11 mouse cellular contexts compared by ENCODE assay signal in the genomic region with DNA sequence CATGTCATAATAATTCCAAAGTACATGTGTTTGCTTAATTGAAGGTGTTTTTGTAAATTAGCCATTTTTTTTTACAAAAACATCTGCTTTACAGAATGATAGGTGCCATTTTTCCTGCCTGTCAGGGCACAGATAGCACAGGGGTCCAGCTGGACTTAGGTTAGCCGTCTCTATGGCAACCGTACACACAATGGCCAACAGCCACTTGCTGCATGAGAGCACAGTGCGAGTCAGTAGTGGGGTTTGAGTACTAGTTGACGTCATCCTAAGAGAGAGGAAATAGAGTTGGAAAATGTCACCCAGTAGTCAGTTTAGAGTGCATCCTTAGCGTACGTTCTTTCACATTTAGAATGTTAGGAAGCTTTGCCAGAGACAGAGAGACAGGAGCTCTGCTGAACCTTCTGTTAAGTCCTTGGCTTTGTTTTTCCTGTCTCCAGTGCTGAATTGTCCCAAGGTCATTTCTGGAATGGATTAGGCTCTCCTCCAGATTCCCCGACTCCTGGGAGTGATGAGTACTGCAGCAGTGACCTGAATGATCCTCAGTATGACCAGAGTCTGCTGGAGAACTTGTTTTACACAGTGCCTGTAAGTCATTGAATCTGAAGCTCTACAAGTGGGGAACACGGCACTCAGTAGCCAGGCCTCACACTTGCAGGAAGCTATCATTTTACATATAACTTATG. TPM values are rescaled to one million over a fixed set of nuclear protein-coding genes. Genes with fewer than 3 reads are reported as not detected.
DNase-seq lines count a peak whose midpoint lies in the region; ATAC-seq and TF ChIP-seq lines count a peak whose summit lies in the region.
"Had no signal": no experiment of that assay in that cellular context is flagged by ENCODE, and none has a peak within 500 bp of the region (broad histone marks: within the 10 kb centered on the region; RNA-seq: fewer than 3 reads in every experiment).

No protein-coding gene starts in this region.

- ATAC-seq in forebrain, postnatal 0 days, result peak; percentile 72
- no peak for ATAC-seq in forebrain, embryonic 16.5 days
- ATAC-seq in neural tube, embryonic 11.5 days (ENCODE audit: insufficient read depth, low FRiP score, low TSS enrichment), result peak; percentile 79; the same call in 1 of the 2 replicates
- ATAC-seq in neural tube, embryonic 15.5 days (ENCODE audit: low FRiP score), result no peak
- no peak for ATAC-seq in heart, embryonic 13.5 days (ENCODE audit: extremely low read depth, insufficient number of reproducible peaks, low FRiP score, low TSS enrichment)
- ATAC-seq: CD4-positive, CD25-positive, alpha-beta regulatory T cell, adult 4 months; liver, postnatal 0 days had no signal

- TF ChIP-seq CTCF in forebrain, postnatal 0 days (IDR thresholded peaks at IDR 0.05; ENCODE audit: low read depth), result no peak

- no peak overlapping the region for H3K4me3 ChIP-seq in forebrain, postnatal 0 days (ENCODE audit: low read depth, low read length)
- no peak overlapping the region for H3K4me3 ChIP-seq in forebrain, embryonic 16.5 days (replicated peaks; ENCODE audit: low read length)
- H3K4me3 ChIP-seq in neural tube, embryonic 11.5 days (ENCODE audit: low read depth, low read length), result no peak overlapping the region
- H3K4me3 ChIP-seq in neural tube, embryonic 15.5 days (replicated peaks), result no peak overlapping the region
- no peak overlapping the region for H3K4me3 ChIP-seq in heart, embryonic 13.5 days
- H3K4me3 ChIP-seq: erythroblast, embryonic 14.5 days had no signal

- H3K9me3 ChIP-seq in forebrain, postnatal 0 days (ENCODE audit: low read length), result no peaks in the 10 kb centered on the region
- H3K9me3 ChIP-seq in forebrain, embryonic 16.5 days (ENCODE audit: control insufficient read depth, low read length), result no peaks in the 10 kb centered on the region
- H3K9me3 ChIP-seq in neural tube, embryonic 11.5 days (ENCODE audit: control insufficient read depth, low read length), result no peaks in the 10 kb centered on the region
- no peaks in the 10 kb centered on the region for H3K9me3 ChIP-seq in neural tube, embryonic 15.5 days (replicated peaks)
- no peaks in the 10 kb centered on the region for H3K9me3 ChIP-seq in heart, embryonic 13.5 days

- no peak overlapping the region for H3K4me2 ChIP-seq in forebrain, postnatal 0 days (ENCODE audit: low read depth)
- no peak overlapping the region for H3K4me2 ChIP-seq in forebrain, embryonic 16.5 days (ENCODE audit: low read length)
- no peak overlapping the region for H3K4me2 ChIP-seq in neural tube, embryonic 11.5 days (ENCODE audit: low read depth)
- H3K4me2 ChIP-seq in neural tube, embryonic 15.5 days, result no peak overlapping the region
- peak overlapping the region; percentile 5; the same call in 1 of the 2 replicates for H3K4me2 ChIP-seq in heart, embryonic 13.5 days

- WGBS in forebrain, postnatal 0 days, result 48% methylated on average over 8 of the region's 8 CpGs
- 53% methylated on average over 8 of the region's 8 CpGs for WGBS in forebrain, embryonic 16.5 days
- WGBS in neural tube, embryonic 11.5 days, result 66% methylated on average over 8 of the region's 8 CpGs
- WGBS in neural tube, embryonic 15.5 days, result 42% methylated on average over 8 of the region's 8 CpGs
- WGBS in heart, embryonic 13.5 days, result 46% methylated on average over 8 of the region's 8 CpGs

- intact Hi-C loops in left cerebral cortex, postnatal 36 days (cut with DNase I), result no loop called here

- DNase-seq in forebrain, postnatal 0 days, result peak; percentile 2
- peak; percentile 35 for DNase-seq in neural tube, embryonic 11.5 days (ENCODE audit: low spot score)
- DNase-seq in retina, postnatal 1 day, result peak; percentile 47
- no peak for DNase-seq in left cerebral cortex, postnatal 36 days (ENCODE audit: low spot score in 2 of 2)
- no peak for DNase-seq in MN1 (ENCODE audit: low spot score)
- DNase-seq: liver, postnatal 0 days had no signal

- no peak overlapping the region for H3K9ac ChIP-seq in forebrain, postnatal 0 days
- H3K9ac ChIP-seq in forebrain, embryonic 16.5 days (replicated peaks; ENCODE audit: low read depth, low read length), result no peak overlapping the region
- H3K9ac ChIP-seq in neural tube, embryonic 11.5 days (ENCODE audit: low read length), result no peak overlapping the region
- no peak overlapping the region for H3K9ac ChIP-seq in neural tube, embryonic 15.5 days (replicated peaks)
- H3K9ac ChIP-seq in heart, embryonic 13.5 days, result 0 out of 2 replicates have a peak overlapping the region, but pooled peaks have one; percentile 6
- H3K9ac ChIP-seq: liver, postnatal 0 days had no signal

- H3K27ac ChIP-seq in forebrain, postnatal 0 days (ENCODE audit: low read depth, low read length), result no peak overlapping the region
- H3K27ac ChIP-seq in forebrain, embryonic 16.5 days (ENCODE audit: low read length), result no peak overlapping the region
- no peak overlapping the region for H3K27ac ChIP-seq in neural tube, embryonic 11.5 days (ENCODE audit: low read depth, low read length)
- H3K27ac ChIP-seq in neural tube, embryonic 15.5 days (replicated peaks), result no peak overlapping the region
- H3K27ac ChIP-seq in heart, embryonic 13.5 days (replicated peaks), result peak overlapping the region; percentile 43; the same call in 1 of the 2 replicates

- H3K27me3 ChIP-seq in forebrain, postnatal 0 days (ENCODE audit: insufficient read depth, low read length), result no peaks in the 10 kb centered on the region
- no peaks in the 10 kb centered on the region for H3K27me3 ChIP-seq in forebrain, embryonic 16.5 days (replicated peaks; ENCODE audit: control insufficient read depth, insufficient read depth, low read length)
- no peaks in the 10 kb centered on the region for H3K27me3 ChIP-seq in neural tube, embryonic 11.5 days (ENCODE audit: control insufficient read depth, insufficient read depth, low read length)
- no peaks in the 10 kb centered on the region for H3K27me3 ChIP-seq in neural tube, embryonic 15.5 days (replicated peaks)
- no peaks in the 10 kb centered on the region for H3K27me3 ChIP-seq in heart, embryonic 13.5 days (replicated peaks)

- H3K36me3 ChIP-seq in forebrain, postnatal 0 days (ENCODE audit: insufficient read depth), result peaks cover 30% of the 10 kb centered on the region
- peaks cover 16% of the 10 kb centered on the region; the same call in 1 of the 2 replicates for H3K36me3 ChIP-seq in forebrain, embryonic 16.5 days (ENCODE audit: control insufficient read depth, insufficient read depth)
- peaks cover 6% of the 10 kb centered on the region for H3K36me3 ChIP-seq in neural tube, embryonic 11.5 days (ENCODE audit: control insufficient read depth, insufficient read depth, low read length)
- H3K36me3 ChIP-seq in neural tube, embryonic 15.5 days, result peaks cover 40% of the 10 kb centered on the region
- peaks cover 78% of the 10 kb centered on the region for H3K36me3 ChIP-seq in heart, embryonic 13.5 days

- H3K4me1 ChIP-seq in forebrain, postnatal 0 days (ENCODE audit: insufficient read depth), result no peaks in the 10 kb centered on the region
- no peaks in the 10 kb centered on the region for H3K4me1 ChIP-seq in forebrain, embryonic 16.5 days (replicated peaks; ENCODE audit: control insufficient read depth, insufficient read depth, low read length)
- no peaks in the 10 kb centered on the region for H3K4me1 ChIP-seq in neural tube, embryonic 11.5 days (ENCODE audit: control insufficient read depth, insufficient read depth, low read length)
- H3K4me1 ChIP-seq in neural tube, embryonic 15.5 days, result no peaks in the 10 kb centered on the region
- peaks cover 10% of the 10 kb centered on the region for H3K4me1 ChIP-seq in heart, embryonic 13.5 days

RNA-seq across cellular contexts. Expression of a gene that starts 27.3 kb away (rescaled TPM):
- total RNA-seq in forebrain, postnatal 0 days (2014; rRNA removed), result 114 and 122 TPM in 2 replicates
- 142 and 155 TPM in 2 replicates for polyA plus RNA-seq in forebrain, postnatal 0 days (2015; fragmentation: Nextera tagmentation; extraction: Ambion mirVana)
- 157 and 158 TPM in 2 replicates for polyA plus RNA-seq in forebrain, embryonic 16.5 days (2015; fragmentation: Nextera tagmentation; extraction: Ambion mirVana)
- 116 and 124 TPM in 2 replicates for polyA plus RNA-seq in neural tube, embryonic 11.5 days (2014; fragmentation: Nextera tagmentation; extraction: Ambion mirVana)
- polyA plus RNA-seq in neural tube, embryonic 15.5 days (2015; fragmentation: Nextera tagmentation; extraction: Ambion mirVana), result 142 and 165 TPM in 2 replicates
- polyA plus RNA-seq in heart, embryonic 13.5 days (2015; fragmentation: Nextera tagmentation; extraction: Ambion mirVana), result 50.2 and 56.6 TPM in 2 replicates
- 100 to 1,000 TPM; 204 to 224 TPM for total RNA-seq in left cerebral cortex, postnatal 36 days (2021)

RNA-seq across cellular contexts. Expression of a gene that starts 27.3 kb away (rescaled TPM):
- total RNA-seq in forebrain, postnatal 0 days (2014; rRNA removed), result 20.1 and 21.8 TPM in 2 replicates
- polyA plus RNA-seq in forebrain, postnatal 0 days (2015; fragmentation: Nextera tagmentation; extraction: Ambion mirVana), result 5.9 and 8.9 TPM in 2 replicates
- 28.9 and 29.1 TPM in 2 replicates for polyA plus RNA-seq in forebrain, embryonic 16.5 days (2015; fragmentation: Nextera tagmentation; extraction: Ambion mirVana)
- polyA plus RNA-seq in neural tube, embryonic 11.5 days (2014; fragmentation: Nextera tagmentation; extraction: Ambion mirVana), result 34.2 and 42.3 TPM in 2 replicates
- 15.9 and 17.0 TPM in 2 replicates for polyA plus RNA-seq in neural tube, embryonic 15.5 days (2015; fragmentation: Nextera tagmentation; extraction: Ambion mirVana)
- polyA plus RNA-seq in heart, embryonic 13.5 days (2015; fragmentation: Nextera tagmentation; extraction: Ambion mirVana), result 12.8 and 13.1 TPM in 2 replicates
- 10 to 100 TPM; 20.5 to 28.1 TPM for total RNA-seq in left cerebral cortex, postnatal 36 days (2021)

Comparison
In these comparisons a context has a peak if more than half of its experiments do, and no peak if none do; other contexts are left out.
1. ATAC-seq: peak in forebrain, postnatal 0 days (single experiment) and neural tube, embryonic 11.5 days (single experiment); none in forebrain, embryonic 16.5 days (single experiment), neural tube, embryonic 15.5 days (single experiment) and heart, embryonic 13.5 days (single experiment).
2. DNase-seq: peak in forebrain, postnatal 0 days (single experiment), neural tube, embryonic 11.5 days (single experiment) and retina, postnatal 1 day (single experiment); none in left cerebral cortex, postnatal 36 days (0 of 2) and MN1 (single experiment).